Mouse (Mus musculus) midbrain, embryonic 11.5 days (tissue): ENCODE results near the gene Wfdc13. TPM values are rescaled to one million over a fixed set of nuclear protein-coding genes. Genes with fewer than 3 reads are reported as not detected.
A peak's percentile ranks its signal among the peaks of the same experiment; 100 is the strongest.

ENCODE experiments used
- ATAC-seq: fragments of 200-750 bp; cut with Nextera tagmentation; 2 replicates; pipeline ENCODE4 v1.8.0; 2017; ENCODE audit warnings: moderate TSS enrichment, moderate library complexity; ENCODE audit not compliant: low FRiP score
- DNase-seq: peaks from one replicate; pipeline ENCODE4 v3.0.0; 2015; ENCODE audit warnings: low spot score; ENCODE audit errors: missing footprints
- H3K27ac ChIP-seq: fragments of 300-500 bp; sonication (generic); 2 replicates; pipeline ENCODE4 v1.5.1; 2014; ENCODE audit warnings: low read depth, low read length
- H3K27me3 ChIP-seq: fragments of 300-500 bp; sonication (generic); 2 replicates; pipeline ENCODE4 v1.6.1; 2014; ENCODE audit warnings: mild to moderate bottlenecking, low read length, moderate library complexity, mixed read lengths; ENCODE audit not compliant: control insufficient read depth, insufficient read depth
- H3K36me3 ChIP-seq: fragments of 300-500 bp; sonication (generic); 2 replicates; pipeline ENCODE4 v1.6.1; 2014; ENCODE audit warnings: mild to moderate bottlenecking, low read length, moderate library complexity, mixed read lengths; ENCODE audit not compliant: control insufficient read depth, insufficient read depth
- H3K4me1 ChIP-seq: fragments of 300-500 bp; sonication (generic); 2 replicates; pipeline ENCODE4 v1.6.1; 2014; ENCODE audit warnings: low read length; ENCODE audit not compliant: control insufficient read depth, insufficient read depth
- H3K4me2 ChIP-seq: fragments of 300-500 bp; sonication (generic); 2 replicates; pipeline ENCODE4 v1.6.1; 2014; ENCODE audit warnings: mild to moderate bottlenecking, moderate library complexity
- H3K4me3 ChIP-seq: fragments of 300-500 bp; sonication (generic); 2 replicates; pipeline ENCODE4 v1.5.1; 2014; ENCODE audit warnings: low read depth, low read length
- H3K9ac ChIP-seq: fragments of 300-500 bp; sonication (generic); 2 replicates; pipeline ENCODE4 v1.6.1; 2014; ENCODE audit warnings: low read length
- H3K9me3 ChIP-seq: fragments of 300-500 bp; sonication (generic); 2 replicates; pipeline ENCODE4 v1.6.1; 2016; ENCODE audit warnings: low read length; ENCODE audit not compliant: control insufficient read depth
- WGBS: fragments of 180-500 bp; shearing (Covaris S2); extraction: QIAGEN DNeasy Blood & Tissue Kit; methylation state at CpG from one replicate; pipeline ENCODE4 v1.1.7; 2014; 5-methylcytosine and 5-hydroxymethylcytosine counted together
- polyA plus RNA-seq: library from polyadenylated mRNA; unstranded; fragments of >200 nt; fragmentation: Nextera tagmentation; extraction: Ambion mirVana; gene quantifications from 2 replicates; pipeline ENCODE4 v1.2.1, GENCODE M21; 2014

Gene Wfdc13
- polyA plus RNA-seq: 0.21 TPM in 1 of 2 replicates, not detected in the other

DNA sequence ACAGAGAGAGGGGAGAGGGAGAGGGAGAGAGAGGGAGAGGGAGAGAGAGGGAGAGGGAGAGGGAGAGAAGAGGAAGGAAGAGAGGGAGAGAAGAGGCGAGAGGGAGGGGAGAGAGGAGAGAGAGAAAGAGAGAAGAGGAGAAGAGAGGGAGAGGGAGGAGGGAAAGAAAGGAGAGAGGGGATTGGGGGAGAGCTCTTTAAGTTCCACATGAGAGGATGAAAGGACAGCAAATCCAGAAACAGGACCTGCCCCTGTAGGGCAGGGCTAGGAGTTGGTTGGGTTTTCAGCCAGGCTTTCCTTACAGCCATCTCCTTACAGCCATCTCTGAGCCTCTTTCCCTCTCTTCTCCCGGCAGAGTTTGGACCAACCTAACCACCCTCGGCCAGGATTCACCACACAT lies at the start of gene Wfdc13:
Wfdc13 (plus strand) TSS at position 301 of the 400 bp plus-strand sequence.
- no peak within 1 kb of the TSS for H3K9ac ChIP-seq
- no peaks in the 10 kb centered on the region for H3K27me3 ChIP-seq
- no peak for ATAC-seq
- H3K36me3 ChIP-seq: no peaks in the 10 kb centered on the region
- no peak within 1 kb of the TSS for H3K4me2 ChIP-seq
- no peaks in the 10 kb centered on the region for H3K4me1 ChIP-seq
- 63% methylated on average over 3 of the region's 3 CpGs for WGBS
- no peaks in the 10 kb centered on the region for H3K9me3 ChIP-seq
- H3K27ac ChIP-seq: no peak within 1 kb of the TSS
- no peak for DNase-seq
- H3K4me3 ChIP-seq: no peak within 1 kb of the TSS

DNA sequence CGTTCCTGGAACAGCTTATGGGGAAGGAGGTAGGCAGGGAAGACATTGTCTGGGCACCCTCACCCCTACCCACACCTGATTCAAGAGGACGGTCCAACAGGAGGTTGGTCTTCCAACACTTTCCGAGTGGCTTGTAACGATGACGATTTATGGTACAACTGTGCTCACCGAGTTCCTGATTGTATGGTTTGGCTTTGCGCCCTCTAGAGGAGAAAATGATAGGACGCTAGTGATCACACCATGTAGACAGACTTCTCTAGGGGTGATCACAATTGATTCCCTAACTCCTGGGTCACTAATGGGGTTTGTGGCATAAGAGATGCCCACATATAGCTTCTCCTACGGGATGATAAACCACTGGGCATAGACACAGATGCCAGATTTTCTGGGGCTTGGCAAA lies 49.6 kb upstream of the Wfdc13 start:
- Histone ChIP-seq H3K4me2 (no peak overlapping the region), H3K27me3 (no peaks in the 10 kb centered on the region), H3K4me1 (no peaks in the 10 kb centered on the region), H3K9ac (no peak overlapping the region), H3K9me3 (no peaks in the 10 kb centered on the region; the same call in 1 of the 2 replicates), H3K4me3 (no peak overlapping the region), H3K27ac (no peak overlapping the region), H3K36me3 (no peaks in the 10 kb centered on the region)
- WGBS: 83% methylated on average over 9 of the region's 9 CpGs
- DNase-seq (peak; percentile 82), ATAC-seq (no peak)

DNA sequence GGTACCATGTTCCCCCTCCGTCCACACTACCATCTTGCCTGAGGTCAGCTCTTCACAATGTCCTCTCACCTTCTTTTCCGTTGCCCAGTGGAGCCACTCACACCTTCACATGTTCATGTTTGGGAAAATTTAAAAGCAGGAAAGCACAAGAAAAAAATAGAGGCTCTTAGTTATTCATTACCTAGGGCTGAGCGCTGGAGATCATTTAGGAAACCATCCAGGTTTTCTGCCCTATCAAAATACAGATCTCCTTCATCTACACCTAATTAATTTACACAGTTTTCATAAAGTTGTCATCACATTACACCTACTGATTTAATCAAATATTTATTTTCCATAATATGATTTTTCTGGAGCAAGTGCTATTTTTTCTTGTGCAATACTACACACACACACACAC lies 46.2 kb upstream of the Wfdc13 start, which contains the start of gene Wfdc16:
Wfdc16 (minus strand) TSS at position 101 of the 400 bp plus-strand sequence.
- WGBS: 85% methylated on average over 3 of the region's 3 CpGs

DNA sequence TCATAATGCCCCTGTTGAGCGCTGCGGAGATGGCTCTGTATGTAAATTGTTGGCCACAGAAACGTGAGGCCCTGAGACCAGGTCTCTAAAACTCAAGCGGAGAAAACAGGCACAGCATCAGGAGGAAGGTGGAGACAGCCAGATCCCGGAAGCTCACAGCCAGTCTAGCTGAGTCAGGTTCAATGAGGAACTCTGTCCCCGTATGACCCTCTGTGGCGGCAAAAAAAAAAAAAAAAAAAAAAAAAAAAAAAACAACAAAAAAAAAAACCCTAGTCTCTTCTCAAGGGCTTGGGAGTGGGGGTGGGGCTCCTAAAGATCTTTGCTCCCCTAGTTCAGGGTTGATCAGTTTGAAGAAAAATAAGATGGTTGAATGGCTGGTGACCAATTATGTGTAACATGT lies 43.8 kb upstream of the Wfdc13 start:
- Histone ChIP-seq H3K36me3 (no peaks in the 10 kb centered on the region), H3K4me1 (no peaks in the 10 kb centered on the region), H3K27ac (no peak overlapping the region), H3K4me2 (no peak overlapping the region), H3K9me3 (no peaks in the 10 kb centered on the region; the same call in 1 of the 2 replicates), H3K27me3 (no peaks in the 10 kb centered on the region), H3K4me3 (no peak overlapping the region), H3K9ac (no peak overlapping the region)
- ATAC-seq (no peak), DNase-seq (no peak)
- 71% methylated on average over 7 of the region's 7 CpGs for WGBS

More for the DNA sequence above, 46.2 kb upstream of the Wfdc13 start, which contains the start of gene Wfdc16:
- no peak within 1 kb of the TSS for H3K9ac ChIP-seq
- H3K36me3 ChIP-seq: no peaks in the 10 kb centered on the region
- no peak for DNase-seq
- no peaks in the 10 kb centered on the region for H3K27me3 ChIP-seq
- no peak within 1 kb of the TSS for H3K4me2 ChIP-seq
- no peak for ATAC-seq
- no peaks in the 10 kb centered on the region for H3K4me1 ChIP-seq
- no peak within 1 kb of the TSS for H3K4me3 ChIP-seq
- no peaks in the 10 kb centered on the region; the same call in 1 of the 2 replicates for H3K9me3 ChIP-seq
- H3K27ac ChIP-seq: no peak within 1 kb of the TSS

DNA sequence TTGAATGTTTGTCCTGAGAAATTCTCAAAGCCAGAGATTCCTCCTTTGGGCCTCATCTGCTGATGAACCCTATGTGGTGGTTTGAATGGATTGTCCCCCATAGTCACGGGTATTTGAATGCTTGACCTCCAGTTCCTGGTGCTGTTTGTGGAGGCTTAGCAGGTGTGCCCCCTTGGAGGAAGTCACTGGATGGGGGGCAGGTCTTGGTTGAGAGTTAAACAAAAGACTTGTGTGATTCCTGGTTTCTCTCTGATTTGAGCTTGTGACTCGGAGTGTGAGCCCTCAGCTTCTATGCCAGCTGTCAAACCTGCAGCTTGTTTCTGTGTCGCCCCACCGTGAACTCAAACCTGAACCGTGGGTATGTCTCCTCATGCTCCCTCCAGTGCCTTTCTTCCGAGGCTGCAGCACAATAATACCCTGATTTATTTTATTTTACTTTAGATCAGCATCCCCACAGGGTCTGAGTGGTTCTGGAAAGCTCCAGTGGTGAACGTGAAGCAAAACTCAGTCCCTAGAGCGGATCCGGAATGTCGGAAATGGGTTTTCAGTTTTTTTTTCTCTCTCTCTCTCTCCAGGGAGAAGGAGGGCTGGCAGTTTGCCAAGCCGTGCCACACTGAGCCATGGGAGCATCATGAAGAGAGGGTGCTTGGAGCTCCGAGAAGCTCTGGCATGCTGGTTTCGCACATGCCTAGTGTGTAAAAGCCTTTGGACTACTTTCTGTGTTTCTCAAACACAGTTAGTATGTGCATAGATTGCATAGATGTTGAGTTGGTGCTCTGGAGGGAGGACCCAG lies 42.8 kb upstream of the Wfdc13 start:
- DNase-seq (no peak), ATAC-seq (no peak)
- Histone ChIP-seq H3K9ac (no peak overlapping the region), H3K27me3 (no peaks in the 10 kb centered on the region), H3K27ac (no peak overlapping the region), H3K4me1 (no peaks in the 10 kb centered on the region), H3K9me3 (no peaks in the 10 kb centered on the region; the same call in 1 of the 2 replicates), H3K36me3 (no peaks in the 10 kb centered on the region), H3K4me3 (no peak overlapping the region), H3K4me2 (no peak overlapping the region)
- 84% methylated on average over 13 of the region's 13 CpGs for WGBS

DNA sequence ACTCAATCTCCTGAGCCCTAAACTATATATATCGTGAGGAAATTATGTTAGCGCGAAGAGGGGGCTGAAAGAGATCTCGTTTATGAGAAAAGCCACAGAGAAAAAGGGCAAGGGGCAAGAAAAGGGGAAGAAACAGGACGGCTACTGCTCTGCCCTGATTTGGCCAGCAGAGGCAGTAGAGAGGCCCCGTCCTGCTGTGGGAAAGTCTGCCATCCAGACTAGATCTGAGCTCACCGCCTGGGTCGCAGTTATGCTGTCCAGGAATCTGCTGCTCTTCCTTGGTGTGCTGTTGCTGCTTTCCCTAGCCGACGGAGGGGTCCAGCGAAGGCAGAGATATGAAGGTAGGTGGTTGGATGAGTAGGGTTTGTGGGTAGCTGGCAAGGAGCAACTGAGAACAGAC lies 29.0 kb upstream of the Wfdc13 start, which contains the start of gene Wfdc10:
Wfdc10 (plus strand) TSS at position 189 of the 400 bp plus-strand sequence.
- 23% methylated on average over 11 of the region's 11 CpGs for WGBS
- H3K36me3 ChIP-seq: no peaks in the 10 kb centered on the region
- H3K4me3 ChIP-seq: no peak within 1 kb of the TSS
- H3K4me2 ChIP-seq: no peak within 1 kb of the TSS
- DNase-seq (peak; percentile 93), ATAC-seq (no peak)
- H3K9me3 ChIP-seq: no peaks in the 10 kb centered on the region
- H3K27ac ChIP-seq: no peak within 1 kb of the TSS
- no peaks in the 10 kb centered on the region for H3K4me1 ChIP-seq
- H3K27me3 ChIP-seq: no peaks in the 10 kb centered on the region
- H3K9ac ChIP-seq: no peak within 1 kb of the TSS

DNA sequence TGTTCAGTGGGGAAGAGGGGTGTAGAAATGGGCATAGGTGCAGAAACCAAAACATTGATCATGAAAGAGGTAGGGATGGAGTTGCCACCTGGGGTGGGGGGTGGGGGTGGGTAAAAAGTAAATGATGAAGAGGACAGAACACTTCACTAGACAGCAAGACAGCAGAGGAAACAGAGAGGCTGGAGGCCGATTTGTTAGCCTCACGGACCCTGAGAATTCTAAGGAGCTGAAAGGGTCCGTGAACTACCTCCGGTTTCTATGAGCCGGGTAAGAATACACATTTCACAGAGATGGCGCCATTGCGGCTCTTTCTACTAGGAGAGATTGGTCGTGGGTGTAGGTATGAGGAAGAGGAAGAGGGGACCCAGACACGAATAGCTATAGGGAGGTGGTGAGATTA lies 28.4 kb upstream of the Wfdc13 start, which contains the start of gene Wfdc9:
Wfdc9 (minus strand) TSS at position 101 of the 400 bp plus-strand sequence.
- Histone ChIP-seq H3K36me3 (no peaks in the 10 kb centered on the region), H3K4me1 (no peaks in the 10 kb centered on the region), H3K4me3 (no peak within 1 kb of the TSS), H3K9me3 (no peaks in the 10 kb centered on the region), H3K9ac (no peak within 1 kb of the TSS), H3K4me2 (no peak within 1 kb of the TSS), H3K27me3 (no peaks in the 10 kb centered on the region), H3K27ac (no peak within 1 kb of the TSS)
- ATAC-seq (no peak), DNase-seq (no peak)
- WGBS: 82% methylated on average over 9 of the region's 9 CpGs

DNA sequence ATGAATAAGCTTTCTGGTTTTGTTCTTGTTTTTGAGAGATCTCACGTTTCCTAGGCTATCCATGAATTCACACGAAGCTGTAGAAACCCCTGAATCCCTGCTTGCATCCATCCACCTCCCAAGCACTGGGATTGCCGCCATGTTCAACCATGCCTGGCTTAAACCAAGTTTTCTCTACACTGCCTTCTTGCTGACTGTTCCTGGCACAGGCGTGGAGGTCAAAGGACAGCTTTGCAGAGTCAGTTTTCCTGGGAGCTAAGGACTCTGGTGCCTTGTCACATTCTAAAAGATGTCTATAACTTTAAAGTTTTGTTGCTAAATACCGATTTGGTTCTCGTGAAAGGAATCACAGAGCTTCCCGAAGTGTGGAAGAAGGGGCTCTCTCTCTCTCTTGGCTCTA lies 20.1 kb upstream of the Wfdc13 start:
- no peaks in the 10 kb centered on the region for H3K4me1 ChIP-seq
- no peak overlapping the region for H3K27ac ChIP-seq
- H3K36me3 ChIP-seq: no peaks in the 10 kb centered on the region
- 88% methylated on average over 7 of the region's 7 CpGs for WGBS
- ATAC-seq: no peak
- no peaks in the 10 kb centered on the region for H3K27me3 ChIP-seq
- DNase-seq: no peak
- no peak overlapping the region for H3K4me2 ChIP-seq
- H3K9ac ChIP-seq: no peak overlapping the region
- no peaks in the 10 kb centered on the region for H3K9me3 ChIP-seq
- H3K4me3 ChIP-seq: no peak overlapping the region

DNA sequence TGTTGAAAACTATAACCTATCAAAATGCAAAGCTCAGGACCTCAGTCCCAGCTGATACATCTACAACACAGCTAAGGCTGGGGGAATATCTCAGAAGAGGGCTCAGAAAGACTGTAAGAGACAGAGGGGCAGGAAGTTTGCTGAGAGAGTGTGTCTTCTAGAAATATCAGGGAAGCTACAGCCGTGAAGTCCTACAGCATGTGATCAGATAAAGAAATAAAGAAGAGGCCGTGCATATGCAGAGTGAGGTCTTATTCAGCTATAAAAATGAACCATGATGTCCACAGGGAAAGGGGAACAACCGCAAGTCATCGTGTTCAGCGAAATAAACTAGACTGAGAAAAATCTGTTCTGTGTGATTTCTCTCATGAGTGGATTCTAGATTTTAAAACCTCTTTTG lies 14.6 kb upstream of the Wfdc13 start:
- H3K4me3 ChIP-seq: no peak overlapping the region
- no peaks in the 10 kb centered on the region for H3K27me3 ChIP-seq
- DNase-seq (no peak), ATAC-seq (no peak)
- no peak overlapping the region for H3K27ac ChIP-seq
- H3K9ac ChIP-seq: no peak overlapping the region
- H3K9me3 ChIP-seq: no peaks in the 10 kb centered on the region
- H3K36me3 ChIP-seq: no peaks in the 10 kb centered on the region
- H3K4me1 ChIP-seq: no peaks in the 10 kb centered on the region
- WGBS: 83% methylated on average over 5 of the region's 5 CpGs
- no peak overlapping the region for H3K4me2 ChIP-seq
